Mouse (Mus musculus) liver, embryonic 14.5 days (tissue): ENCODE data around the gene Tmem179b.

ENCODE experiments used
- CTCF ChIP-seq: IDR thresholded peaks from 2 replicates; pipeline ENCODE4 v1.5.1; 2016; ENCODE audit warnings: antibody characterized with exemption, low read depth, control low read depth
- EP300 ChIP-seq: IDR thresholded peaks from 2 replicates; pipeline ENCODE4 v1.6.1; 2016; ENCODE audit warnings: antibody characterized with exemption, low read depth

DNA sequence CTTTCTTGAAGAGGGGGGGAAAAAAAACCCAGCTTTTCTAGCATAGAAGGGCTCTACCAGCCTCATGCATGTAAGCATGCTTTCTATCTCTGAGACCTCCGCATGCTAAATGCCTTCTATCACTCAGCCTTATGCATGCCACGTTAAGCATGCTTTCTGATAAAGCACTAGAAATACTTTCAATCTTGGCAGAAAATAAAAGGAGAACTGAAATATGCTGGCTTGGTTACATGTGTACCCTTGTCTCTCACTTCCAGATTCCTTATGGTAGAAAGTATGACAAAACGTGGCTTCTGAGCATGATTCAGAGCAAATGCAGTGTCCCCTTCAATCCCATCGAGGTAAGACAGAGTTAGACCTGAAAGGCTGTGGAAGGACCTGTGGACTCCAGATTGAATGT, 11.0 kb downstream of the Tmem179b start:
- TF ChIP-seq CTCF, result no peak
- TF ChIP-seq EP300, result no peak
